Mouse (Mus musculus): ENCODE measurements around the gene Mbd3.

DNA sequence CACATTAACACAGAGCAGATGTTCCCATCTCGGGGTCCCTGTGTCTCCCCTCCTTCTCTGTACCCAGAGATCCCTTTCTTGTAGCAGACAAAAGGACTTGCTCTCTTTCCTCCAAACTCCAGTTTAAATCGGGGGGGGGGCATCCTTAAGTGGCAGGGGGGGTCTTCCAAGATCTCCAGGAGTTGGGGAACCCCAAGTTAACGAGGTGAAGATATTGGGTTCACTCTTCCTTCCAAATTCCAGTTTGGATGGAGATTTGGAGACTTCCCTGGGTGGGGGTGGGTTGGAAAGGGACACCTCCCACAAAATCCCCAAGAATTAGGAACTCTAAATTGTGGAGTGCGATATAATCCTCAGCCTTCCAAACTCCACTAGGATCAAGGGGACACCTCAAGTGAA is 33.0 kb upstream of the Mbd3 start:
- no peak for TF ChIP-seq CTCF (IDR thresholded peaks at IDR 0.05; ENCODE audit: control insufficient read depth, insufficient read depth, insufficient replicate concordance, low read depth, low read length)
- no peak for TF ChIP-seq POLR2A (IDR thresholded peaks at IDR 0.05; ENCODE audit: control insufficient read depth, low read depth, low read length)
